Mouse (Mus musculus): ENCODE measurements around the gene Phactr1. TPM values are rescaled to one million over a fixed set of nuclear protein-coding genes. Genes with fewer than 3 reads are reported as not detected.

Phactr1 gene
- polyA plus RNA-seq, 1 experiment, result not detected

DNA sequence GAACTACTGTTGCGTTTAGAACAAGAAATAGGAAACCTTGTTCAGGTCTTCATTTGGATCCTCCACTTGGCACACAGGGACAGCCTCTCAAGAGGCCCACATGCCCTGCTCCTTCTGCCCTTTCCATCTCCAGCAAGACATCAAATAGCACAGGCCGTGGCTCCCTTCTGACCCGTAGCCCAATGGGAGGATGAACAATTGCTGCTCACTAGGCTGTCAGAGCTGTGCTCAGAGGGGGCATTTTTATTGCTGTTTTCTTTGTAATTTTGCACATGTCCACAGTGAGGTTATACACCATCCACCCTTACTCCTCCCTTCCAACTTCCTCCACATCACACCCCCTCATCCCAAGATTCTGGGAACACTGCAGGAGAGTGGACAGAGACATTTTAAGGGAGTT, 269.6 kb downstream of the Phactr1 start:
- H3K4me2 ChIP-seq (ENCODE audit: low read depth), result no peak overlapping the region

DNA sequence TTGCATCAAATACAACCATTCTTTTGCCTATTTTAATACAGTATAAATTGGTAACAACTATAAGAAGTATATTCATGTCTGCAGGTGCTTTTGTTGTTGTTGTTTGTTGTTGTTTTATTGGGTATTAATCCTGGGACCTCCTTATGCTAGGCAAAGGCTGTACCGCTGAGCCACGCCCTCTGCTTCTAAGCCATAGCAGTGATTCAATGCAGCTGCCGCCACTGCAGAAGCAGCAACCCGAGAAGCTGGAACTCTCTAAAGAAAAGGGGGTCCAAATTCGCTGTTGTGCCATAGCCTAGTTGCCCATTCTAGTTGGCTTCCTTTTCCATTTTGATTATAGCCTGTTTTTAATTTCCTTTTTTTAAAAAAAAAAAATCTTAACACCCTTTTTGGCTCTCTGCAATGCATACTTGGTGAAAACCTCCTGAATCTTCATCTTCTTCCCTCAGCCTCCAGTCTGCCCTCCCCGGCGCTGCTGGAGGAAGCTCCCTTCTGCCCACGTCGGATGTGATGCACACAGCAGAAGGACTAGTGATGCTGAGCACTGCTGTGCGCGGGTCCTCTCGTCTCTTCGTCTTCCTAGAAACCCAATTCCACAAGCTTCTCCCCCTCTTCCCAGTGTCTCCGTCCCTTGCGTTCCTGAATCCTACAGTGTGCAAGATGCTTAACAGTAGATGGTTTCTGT, 271.8 kb downstream of the Phactr1 start:
- H3K36me3 ChIP-seq (ENCODE audit: control insufficient read depth, insufficient read depth), result no peaks in the 10 kb centered on the region
- H3K4me3 ChIP-seq, result no peak overlapping the region
- TF ChIP-seq CEBPB (IDR thresholded peaks at IDR 0.05; ENCODE audit: insufficient read depth, poor library complexity, severe bottlenecking), result no peak
- no peak for TF ChIP-seq MYOG (IDR thresholded peaks at IDR 0.05; ENCODE audit: control insufficient read depth in 1 of 3, insufficient read depth in 1 of 3, insufficient read length in 2 of 3, low read depth in 2 of 3)
- no peak for TF ChIP-seq E2F4 (IDR thresholded peaks at IDR 0.05; ENCODE audit: insufficient read depth)
- TF ChIP-seq REST (IDR thresholded peaks at IDR 0.05; ENCODE audit: insufficient read depth, insufficient read length), result no peak
- TF ChIP-seq POLR2AphosphoS2 (IDR thresholded peaks at IDR 0.05; ENCODE audit: insufficient read length, low read depth), result no peak
- TF ChIP-seq POLR2A (IDR thresholded peaks at IDR 0.05; ENCODE audit: insufficient read length, low read depth), result no peak
- TF ChIP-seq USF1 (IDR thresholded peaks at IDR 0.05; ENCODE audit: low read depth), result no peak
- no peak for TF ChIP-seq TCF3 (IDR thresholded peaks at IDR 0.05; ENCODE audit: insufficient read length, low read depth)
- TF ChIP-seq TCF12 (IDR thresholded peaks at IDR 0.05; ENCODE audit: insufficient read depth, poor library complexity, severe bottlenecking), result no peak
- no peak for TF ChIP-seq MYOD1 (IDR thresholded peaks at IDR 0.05; ENCODE audit: control insufficient read depth in 1 of 3, insufficient read length in 2 of 3, low read depth in 2 of 3)
- TF ChIP-seq MAX (IDR thresholded peaks at IDR 0.05; ENCODE audit: low read depth), result no peak
- TF ChIP-seq SRF (IDR thresholded peaks at IDR 0.05; ENCODE audit: control insufficient read depth, insufficient read length, low read depth), result no peak
- no peak overlapping the region for H3K4me2 ChIP-seq (ENCODE audit: low read depth)
- no peaks in the 10 kb centered on the region for H3K27me3 ChIP-seq (ENCODE audit: control insufficient read depth, insufficient read depth, insufficient read length)
- H3ac ChIP-seq (ENCODE audit: control insufficient read depth, insufficient read length), result no peak overlapping the region
- H3K79me2 ChIP-seq (ENCODE audit: control insufficient read depth, insufficient read depth), result no peaks in the 10 kb centered on the region

More for the DNA sequence above, 269.6 kb downstream of the Phactr1 start:
- no peaks in the 10 kb centered on the region for H3K36me3 ChIP-seq (ENCODE audit: control insufficient read depth, insufficient read depth)
- H3K4me3 ChIP-seq, result no peak overlapping the region
- H3ac ChIP-seq (ENCODE audit: control insufficient read depth, insufficient read length), result no peak overlapping the region
- no peaks in the 10 kb centered on the region for H3K27me3 ChIP-seq (ENCODE audit: control insufficient read depth, insufficient read depth, insufficient read length)
- no peaks in the 10 kb centered on the region for H3K79me2 ChIP-seq (ENCODE audit: control insufficient read depth, insufficient read depth)
- no peak for TF ChIP-seq MYOG (IDR thresholded peaks at IDR 0.05; ENCODE audit: control insufficient read depth in 1 of 3, insufficient read depth in 1 of 3, insufficient read length in 2 of 3, low read depth in 2 of 3)
- TF ChIP-seq TCF3 (IDR thresholded peaks at IDR 0.05; ENCODE audit: insufficient read length, low read depth), result no peak
- TF ChIP-seq MYOD1 (IDR thresholded peaks at IDR 0.05; ENCODE audit: control insufficient read depth in 1 of 3, insufficient read length in 2 of 3, low read depth in 2 of 3), result no peak
- TF ChIP-seq SRF (IDR thresholded peaks at IDR 0.05; ENCODE audit: control insufficient read depth, insufficient read length, low read depth), result no peak

DNA sequence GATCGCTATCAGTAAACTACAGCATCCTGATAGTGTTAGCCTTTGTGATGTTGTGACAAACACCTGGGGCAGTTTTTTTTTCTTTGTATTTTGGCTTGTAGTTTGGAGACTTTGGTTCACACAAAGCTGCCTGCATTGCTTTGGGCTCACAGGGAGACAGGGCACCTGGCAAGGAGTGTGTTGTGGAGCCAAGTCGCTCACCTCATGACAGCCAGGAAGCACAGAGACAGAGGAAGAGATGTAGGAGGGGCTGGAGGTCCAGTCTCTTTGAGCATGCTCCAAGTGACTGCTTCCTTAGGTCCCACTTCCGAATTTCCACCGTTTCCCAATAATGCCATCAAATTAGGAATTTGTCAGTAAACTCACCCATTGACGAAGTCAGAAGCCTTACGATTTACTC, 272.6 kb downstream of the Phactr1 start:
- no peaks in the 10 kb centered on the region for H3K36me3 ChIP-seq (ENCODE audit: control insufficient read depth, insufficient read depth)
- H3K4me3 ChIP-seq, result no peak overlapping the region
- no peaks in the 10 kb centered on the region for H3K79me2 ChIP-seq (ENCODE audit: control insufficient read depth, insufficient read depth)
- H3K27me3 ChIP-seq (ENCODE audit: control insufficient read depth, insufficient read depth, insufficient read length), result no peaks in the 10 kb centered on the region
- H3ac ChIP-seq (ENCODE audit: control insufficient read depth, insufficient read length), result no peak overlapping the region
- no peak overlapping the region for H3K4me2 ChIP-seq (ENCODE audit: low read depth)
- TF ChIP-seq TCF12 (IDR thresholded peaks at IDR 0.05; ENCODE audit: insufficient read depth, poor library complexity, severe bottlenecking) (no peak), TCF3 (IDR thresholded peaks at IDR 0.05; ENCODE audit: insufficient read length, low read depth) (no peak), MYOD1 (IDR thresholded peaks at IDR 0.05; ENCODE audit: control insufficient read depth in 1 of 3, insufficient read length in 2 of 3, low read depth in 2 of 3) (no peak), SRF (IDR thresholded peaks at IDR 0.05; ENCODE audit: control insufficient read depth, insufficient read length, low read depth) (no peak), REST (IDR thresholded peaks at IDR 0.05; ENCODE audit: insufficient read depth, insufficient read length) (no peak), CEBPB (IDR thresholded peaks at IDR 0.05; ENCODE audit: insufficient read depth, poor library complexity, severe bottlenecking) (no peak), USF1 (IDR thresholded peaks at IDR 0.05; ENCODE audit: low read depth) (no peak), MYOG (IDR thresholded peaks at IDR 0.05; ENCODE audit: control insufficient read depth in 1 of 3, insufficient read depth in 1 of 3, insufficient read length in 2 of 3, low read depth in 2 of 3) (no peak), POLR2AphosphoS2 (IDR thresholded peaks at IDR 0.05; ENCODE audit: insufficient read length, low read depth) (no peak), POLR2A (IDR thresholded peaks at IDR 0.05; ENCODE audit: insufficient read length, low read depth) (no peak), MAX (IDR thresholded peaks at IDR 0.05; ENCODE audit: low read depth) (no peak), E2F4 (IDR thresholded peaks at IDR 0.05; ENCODE audit: insufficient read depth) (no peak)

DNA sequence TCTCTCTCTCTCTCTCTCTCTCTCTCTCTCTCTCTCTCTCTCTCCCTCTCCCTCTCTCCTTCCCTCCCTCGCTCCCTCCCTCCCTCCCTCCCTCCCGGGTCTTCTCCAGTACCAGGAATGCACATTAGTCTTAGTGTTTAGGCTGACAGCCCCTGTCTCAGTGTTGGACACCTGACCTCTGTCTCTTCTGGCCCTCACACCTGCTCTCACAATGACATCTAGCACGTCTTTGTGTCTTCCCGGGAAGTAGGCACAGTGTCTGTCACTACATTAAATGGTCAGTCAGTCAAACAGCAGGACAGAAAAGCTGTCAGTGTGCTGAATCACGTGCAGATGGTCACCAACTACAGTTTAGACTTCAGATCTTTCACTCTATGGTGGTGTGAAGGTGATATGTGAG, 273.7 kb downstream of the Phactr1 start:
- Histone ChIP-seq H3K27me3 (ENCODE audit: control insufficient read depth, insufficient read depth, insufficient read length) (no peaks in the 10 kb centered on the region), H3K4me2 (ENCODE audit: low read depth) (no peak overlapping the region), H3K36me3 (ENCODE audit: control insufficient read depth, insufficient read depth) (no peaks in the 10 kb centered on the region), H3ac (ENCODE audit: control insufficient read depth, insufficient read length) (no peak overlapping the region), H3K79me2 (ENCODE audit: control insufficient read depth, insufficient read depth) (no peaks in the 10 kb centered on the region), H3K4me3 (no peak overlapping the region)
- no peak for TF ChIP-seq MYOD1 (IDR thresholded peaks at IDR 0.05; ENCODE audit: control insufficient read depth in 1 of 3, insufficient read length in 2 of 3, low read depth in 2 of 3)
- TF ChIP-seq TCF3 (IDR thresholded peaks at IDR 0.05; ENCODE audit: insufficient read length, low read depth), result no peak
- no peak for TF ChIP-seq CEBPB (IDR thresholded peaks at IDR 0.05; ENCODE audit: insufficient read depth, poor library complexity, severe bottlenecking)
- TF ChIP-seq USF1 (IDR thresholded peaks at IDR 0.05; ENCODE audit: low read depth), result no peak
- no peak for TF ChIP-seq MYOG (IDR thresholded peaks at IDR 0.05; ENCODE audit: control insufficient read depth in 1 of 3, insufficient read depth in 1 of 3, insufficient read length in 2 of 3, low read depth in 2 of 3)
- TF ChIP-seq POLR2AphosphoS2 (IDR thresholded peaks at IDR 0.05; ENCODE audit: insufficient read length, low read depth), result no peak
- no peak for TF ChIP-seq MAX (IDR thresholded peaks at IDR 0.05; ENCODE audit: low read depth)

DNA sequence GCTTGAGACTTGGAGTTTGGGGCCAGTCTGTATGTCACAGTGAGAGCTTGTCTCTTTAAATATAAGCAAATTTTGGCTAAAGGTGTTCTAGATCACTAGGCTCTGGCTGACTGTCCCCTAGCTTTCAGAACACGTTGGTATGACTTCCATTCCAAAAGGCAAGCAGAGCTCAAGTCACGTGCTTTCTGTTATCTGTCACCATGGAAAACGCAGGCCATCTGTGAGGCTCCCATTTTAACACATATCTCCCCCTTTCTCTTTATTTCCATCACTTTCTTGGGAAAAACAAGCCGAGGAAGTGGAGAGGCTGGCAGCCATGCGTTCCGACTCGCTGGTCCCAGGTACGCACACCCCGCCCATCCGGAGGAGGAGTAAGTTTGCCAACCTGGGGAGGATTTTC, 275.9 kb downstream of the Phactr1 start:
- Histone ChIP-seq H3K4me2 (ENCODE audit: low read depth) (no peak overlapping the region), H3K79me2 (ENCODE audit: control insufficient read depth, insufficient read depth) (no peaks in the 10 kb centered on the region), H3K4me3 (no peak overlapping the region), H3ac (ENCODE audit: control insufficient read depth, insufficient read length) (no peak overlapping the region), H3K36me3 (ENCODE audit: control insufficient read depth, insufficient read depth) (no peaks in the 10 kb centered on the region), H3K27me3 (ENCODE audit: control insufficient read depth, insufficient read depth, insufficient read length) (no peaks in the 10 kb centered on the region)
- TF ChIP-seq REST (IDR thresholded peaks at IDR 0.05; ENCODE audit: insufficient read depth, insufficient read length), result no peak
- no peak for TF ChIP-seq TCF3 (IDR thresholded peaks at IDR 0.05; ENCODE audit: insufficient read length, low read depth)
